Mouse (Mus musculus) bone marrow, adult 2 months (tissue): ENCODE measurements at regions not wholly inside any gene's neighbourhood (a gene's known extent, or its start where the extent isn't known, plus 50 kb on each side); places are given as distances from the start of the nearest gene placed in this dataset.

Experiments
- CTCF ChIP-seq: fragments of 200-500 bp; IDR thresholded peaks from 2 replicates; pipeline ENCODE4 v1.5.1; 2011; ENCODE audit warnings: low read length, control low read depth; ENCODE audit not compliant: control insufficient read depth, insufficient read depth
- POLR2A ChIP-seq: fragments of 200-500 bp; IDR thresholded peaks from 2 replicates; pipeline ENCODE4 v1.6.1; 2011; ENCODE audit warnings: low read depth, mild to moderate bottlenecking, control low read depth, low read length, borderline replicate concordance; ENCODE audit not compliant: control insufficient read depth

GRCm38 (mm10) chr16:9273751-9274300, 443.9 kb downstream of the 1810013L24Rik start:
- TF ChIP-seq CTCF (no peak), POLR2A (no peak)
